Mouse (Mus musculus) G1E (cell line): ENCODE data around the gene Tsga10ip. TPM values are rescaled to one million over a fixed set of nuclear protein-coding genes. Genes with fewer than 3 reads are reported as not detected.

ENCODE experiments used
- ATAC-seq: 2 replicates; pipeline ENCODE4 v1.8.0; 2016; ENCODE audit warnings: mild to moderate bottlenecking; ENCODE audit not compliant: insufficient number of reproducible peaks, poor library complexity, low FRiP score, severe bottlenecking; ENCODE audit errors: extremely low read depth
- DNase-seq: peaks from one replicate; pipeline ENCODE4 v3.0.0; 2012; ENCODE audit warnings: low spot score
- H3K27me3 ChIP-seq: 2 replicates; pipeline ENCODE4 v1.6.1; 2012; ENCODE audit warnings: mild to moderate bottlenecking, low read length, inconsistent platforms; ENCODE audit not compliant: insufficient read depth
- H3K36me3 ChIP-seq: replicated peaks from 2 replicates; pipeline ENCODE3; 2012; ENCODE audit warnings: mild to moderate bottlenecking, inconsistent platforms
- H3K4me1 ChIP-seq: 2 replicates; pipeline ENCODE4 v1.6.1; 2012; ENCODE audit warnings: low read depth, low read length, inconsistent platforms, mixed read lengths; ENCODE audit not compliant: insufficient read depth
- H3K4me3 ChIP-seq: 2 replicates; pipeline ENCODE4 v1.5.1; 2012; ENCODE audit warnings: low read depth, mild to moderate bottlenecking, inconsistent platforms, low read length, moderate library complexity, mixed read lengths
- H3K9me3 ChIP-seq: replicated peaks from 2 replicates; pipeline ENCODE4 v1.6.1; 2012; ENCODE audit warnings: inconsistent platforms
- CTCF ChIP-seq: IDR thresholded peaks from 2 replicates; pipeline ENCODE4 v1.5.1; 2012; ENCODE audit warnings: low read depth, low read length, inconsistent platforms, mixed read lengths
- GATA1 ChIP-seq: IDR thresholded peaks from 2 replicates; pipeline ENCODE4 v1.6.1; 2012; ENCODE audit warnings: borderline replicate concordance, low read length, inconsistent platforms, mixed read lengths
- GATA2 ChIP-seq: IDR thresholded peaks from 2 replicates; pipeline ENCODE4 v1.6.1; 2012; ENCODE audit warnings: low read depth, low read length, inconsistent platforms, borderline replicate concordance
- POLR2AphosphoS5 ChIP-seq: IDR thresholded peaks from 2 replicates; pipeline ENCODE4 v1.6.1; 2012; ENCODE audit warnings: low read depth, low read length, inconsistent platforms; ENCODE audit not compliant: insufficient replicate concordance
- TAL1 ChIP-seq: conservative IDR thresholded peaks from 2 replicates; pipeline ENCODE4 v1.6.1; 2012; ENCODE audit warnings: low read depth, low read length, inconsistent platforms, mixed read lengths
- polyA plus RNA-seq: library from polyadenylated mRNA; stranded (reverse); fragments of >175 nt; gene quantifications from 2 replicates; pipeline ENCODE4 v1.2.3, GENCODE M21; 2012
- total RNA-seq, 2 experiments: library from RNA; stranded (forward) in 1 of 2; stranded (reverse) in 1 of 2; fragments of 200-1000 nt in 1 of 2; fragments of >200 nt in 1 of 2; fragmentation: Nextera tagmentation in 1 of 2; gene quantifications; 2 replicates each; pipeline ENCODE4 v1.2.3; 2014 to 2017

Gene Tsga10ip
- total and polyA plus RNA-seq, 3 experiments, result 0.11 to 0.74 TPM; not detected in 1

GRCm38 (mm10) chr19:5372724-5373123 lies 29.6 kb downstream of the Tsga10ip start:
- peaks cover 91% of the 10 kb centered on the region for H3K36me3 ChIP-seq
- TF ChIP-seq POLR2AphosphoS5 (peak; percentile 55; the same call in 1 of the 2 replicates), GATA2 (no peak), TAL1 (no peak), GATA1 (no peak), CTCF (no peak)
- ATAC-seq (no peak), DNase-seq (no peak)
- H3K9me3 ChIP-seq, result no peaks in the 10 kb centered on the region
- no peak overlapping the region for H3K4me3 ChIP-seq
- H3K27me3 ChIP-seq, result no peaks in the 10 kb centered on the region
- peaks cover 25% of the 10 kb centered on the region for H3K4me1 ChIP-seq

GRCm38 (mm10) chr19:5370932-5371331 lies 31.4 kb downstream of the Tsga10ip start:
- peaks cover 29% of the 10 kb centered on the region for H3K4me1 ChIP-seq
- ATAC-seq (no peak), DNase-seq (no peak)
- H3K27me3 ChIP-seq, result no peaks in the 10 kb centered on the region
- no peaks in the 10 kb centered on the region for H3K9me3 ChIP-seq
- peaks cover 75% of the 10 kb centered on the region for H3K36me3 ChIP-seq
- TF ChIP-seq CTCF (no peak), POLR2AphosphoS5 (no peak), TAL1 (no peak), GATA1 (no peak), GATA2 (no peak)
- H3K4me3 ChIP-seq, result no peak overlapping the region

GRCm38 (mm10) chr19:5367455-5367854 lies 34.9 kb downstream of the Tsga10ip start:
- peaks cover 76% of the 10 kb centered on the region for H3K36me3 ChIP-seq
- no peaks in the 10 kb centered on the region for H3K27me3 ChIP-seq
- H3K4me3 ChIP-seq, result peak overlapping the region; percentile 100
- DNase-seq, result no peak
- H3K9me3 ChIP-seq, result no peaks in the 10 kb centered on the region
- no peak for ATAC-seq
- TF ChIP-seq CTCF (no peak), GATA1 (no peak), GATA2 (no peak), TAL1 (no peak), POLR2AphosphoS5 (no peak)
- H3K4me1 ChIP-seq, result peaks cover 40% of the 10 kb centered on the region

- Histone ChIP-seq H3K36me3 (peaks cover 74% of the 10 kb centered on the region), H3K27me3 (no peaks in the 10 kb centered on the region), H3K9me3 (no peaks in the 10 kb centered on the region), H3K4me1 (peaks cover 40% of the 10 kb centered on the region), H3K4me3 (peak within 1 kb of the TSS; percentile 100)
- TF ChIP-seq TAL1 (no peak), GATA1 (no peak), POLR2AphosphoS5 (no peak), GATA2 (no peak), CTCF (no peak)
- DNase-seq (no peak), ATAC-seq (no peak)
Measured at GRCm38 (mm10) chr19:5367053-5367359, 35.3 kb downstream of the Tsga10ip start, which contains the start of gene Banf1. Gene Banf1 (minus strand): TSS chr19:5367168.

- Histone ChIP-seq H3K36me3 (peaks cover 71% of the 10 kb centered on the region), H3K27me3 (no peaks in the 10 kb centered on the region), H3K4me1 (peaks cover 40% of the 10 kb centered on the region), H3K4me3 (peak within 1 kb of the TSS; percentile 100), H3K9me3 (no peaks in the 10 kb centered on the region)
- ATAC-seq (peak; percentile 75), DNase-seq (peak; percentile 88)
- TF ChIP-seq GATA1, result no peak
- no peak for TF ChIP-seq TAL1
Measured at GRCm38 (mm10) chr19:5366175-5367052, 35.9 kb downstream of the Tsga10ip start, which contains the start of gene Eif1ad. Gene Eif1ad (plus strand): TSS chr19:5366741.

GRCm38 (mm10) chr19:5365751-5366150 lies 36.6 kb downstream of the Tsga10ip start:
- H3K36me3 ChIP-seq, result peaks cover 67% of the 10 kb centered on the region
- peak overlapping the region; percentile 100 for H3K4me3 ChIP-seq
- no peaks in the 10 kb centered on the region for H3K9me3 ChIP-seq
- H3K27me3 ChIP-seq, result no peaks in the 10 kb centered on the region
- H3K4me1 ChIP-seq, result peaks cover 40% of the 10 kb centered on the region
- TF ChIP-seq GATA1, result no peak
- no peak for TF ChIP-seq GATA2
- TF ChIP-seq CTCF, result no peak
- no peak for TF ChIP-seq POLR2AphosphoS5
- TF ChIP-seq TAL1, result no peak
- ATAC-seq (no peak), DNase-seq (no peak)
